Mouse (Mus musculus) CH12.LX (cell line): ENCODE measurements at regions not wholly inside any gene's neighbourhood (a gene's known extent, or its start where the extent isn't known, plus 50 kb on each side); places are given as distances from the start of the nearest gene placed in this dataset.
"Not testable (repeated sequence)": the region's sequence is repeated elsewhere in the genome, so short reads cannot be mapped to it uniquely, and the experiment has no call there.

Experiments used
- DNase-seq: peaks from one replicate; pipeline ENCODE4 v3.0.0-alpha.2; 2013; ENCODE audit errors: extremely low read depth
- H3K27ac ChIP-seq: 2 replicates; pipeline ENCODE4 v1.5.1; 2012; ENCODE audit warnings: low read depth, mild to moderate bottlenecking, control low read depth, moderate library complexity; ENCODE audit not compliant: insufficient read depth
- H3K27me3 ChIP-seq: replicated peaks from 2 replicates; pipeline ENCODE3; 2012; ENCODE audit warnings: inconsistent platforms
- H3K36me3 ChIP-seq, 2 experiments: replicated peaks in 1 of 2; 2 replicates each; pipeline versions ENCODE3 to v1.6.1; 2012; ENCODE audit warnings: inconsistent platforms in 1 of 2, low read length in 1 of 2, mild to moderate bottlenecking in 1 of 2, mixed read lengths in 1 of 2, moderate library complexity in 1 of 2; ENCODE audit not compliant: control insufficient read depth in 1 of 2, insufficient read depth in 1 of 2
- H3K4me1 ChIP-seq, 2 experiments: 2 replicates each; pipeline ENCODE4 v1.6.1; 2012; ENCODE audit warnings: inconsistent platforms in 1 of 2, moderate library complexity in 1 of 2; ENCODE audit not compliant: insufficient read depth in 2 of 2, control insufficient read depth in 1 of 2
- H3K4me2 ChIP-seq: 2 replicates; pipeline ENCODE4 v1.6.1; 2012; ENCODE audit warnings: low read depth, mild to moderate bottlenecking, control low read depth; ENCODE audit not compliant: poor library complexity, insufficient read depth, severe bottlenecking
- H3K4me3 ChIP-seq, 3 experiments: fragments of 150-350 bp in 1 of 3; sonication (generic) in 1 of 3; replicated peaks in 1 of 3; 2 replicates each; pipeline versions ENCODE3 to v1.5.1; 2011 to 2012; ENCODE audit warnings: low read depth in 2 of 3, low read length in 2 of 3, mild to moderate bottlenecking in 2 of 3, moderate library complexity in 2 of 3, control low read depth in 1 of 3, improper control_type of control experiment in 1 of 3, inconsistent platforms in 1 of 3, mixed read lengths in 1 of 3; ENCODE audit not compliant: poor library complexity in 1 of 3
- H3K79me2 ChIP-seq: replicated peaks from 2 replicates; pipeline ENCODE4 v1.6.1; 2012; ENCODE audit warnings: mild to moderate bottlenecking, moderate library complexity; ENCODE audit not compliant: control insufficient read depth, poor library complexity, insufficient read depth, severe bottlenecking; ENCODE audit errors: extremely low read depth
- H3K9ac ChIP-seq: 2 replicates; pipeline ENCODE4 v1.6.1; 2012; ENCODE audit warnings: low read depth, mild to moderate bottlenecking, control low read depth, moderate library complexity; ENCODE audit not compliant: insufficient read depth
- H3K9me3 ChIP-seq: replicated peaks from 2 replicates; pipeline ENCODE3; 2012; ENCODE audit warnings: low read length, inconsistent platforms, mixed read lengths
- CTCF ChIP-seq, 2 experiments: IDR thresholded peaks in 1 of 2; conservative IDR thresholded peaks in 1 of 2; 2 replicates each; pipeline ENCODE4 v1.5.1; 2011 to 2012; ENCODE audit warnings: low read depth in 2 of 2, low read length in 2 of 2, improper control_type of control experiment in 1 of 2, inconsistent platforms in 1 of 2, mild to moderate bottlenecking in 1 of 2, moderate library complexity in 1 of 2
- HCFC1 ChIP-seq: IDR thresholded peaks from 2 replicates; pipeline ENCODE4 v1.6.1; 2012; ENCODE audit warnings: low read depth, mild to moderate bottlenecking, inconsistent platforms, low read length, improper control_type of control experiment
- IRF4 ChIP-seq: IDR thresholded peaks from 2 replicates; pipeline ENCODE4 v1.6.1; 2014; ENCODE audit warnings: low read depth, mild to moderate bottlenecking, inconsistent platforms, low read length, improper control_type of control experiment
- JUN ChIP-seq: IDR thresholded peaks from 2 replicates; pipeline ENCODE4 v1.6.1; 2011; ENCODE audit warnings: low read depth, mild to moderate bottlenecking, low read length, improper control_type of control experiment, moderate library complexity; ENCODE audit not compliant: insufficient read depth
- MAFK ChIP-seq: IDR thresholded peaks from 2 replicates; pipeline ENCODE4 v1.6.1; 2011; ENCODE audit warnings: low read length, improper control_type of control experiment; ENCODE audit not compliant: insufficient replicate concordance
- MAZ ChIP-seq: IDR thresholded peaks from 2 replicates; pipeline ENCODE4 v1.6.1; 2012; ENCODE audit warnings: low read depth, mild to moderate bottlenecking, inconsistent platforms, low read length, improper control_type of control experiment, moderate library complexity
- MEF2A ChIP-seq: IDR thresholded peaks from 2 replicates; pipeline ENCODE4 v1.6.1; 2014; ENCODE audit warnings: low read depth, mild to moderate bottlenecking, inconsistent platforms, low read length, improper control_type of control experiment, borderline replicate concordance
- MXI1 ChIP-seq: IDR thresholded peaks from 2 replicates; pipeline ENCODE4 v1.6.1; 2011; ENCODE audit warnings: mild to moderate bottlenecking, low read depth, low read length, improper control_type of control experiment
- MYC ChIP-seq: IDR thresholded peaks from 2 replicates; pipeline ENCODE4 v1.6.1; 2011; ENCODE audit warnings: low read depth, mild to moderate bottlenecking, improper control_type of control experiment, low read length
- NRF1 ChIP-seq: IDR thresholded peaks from 2 replicates; pipeline ENCODE4 v1.6.1; 2014; ENCODE audit warnings: low read depth, mild to moderate bottlenecking, inconsistent platforms, low read length, improper control_type of control experiment, moderate library complexity
- PAX5 ChIP-seq: IDR thresholded peaks from 2 replicates; pipeline ENCODE4 v1.6.1; 2012; ENCODE audit warnings: low read length, inconsistent platforms, mixed read lengths
- POLR2A ChIP-seq: IDR thresholded peaks from 2 replicates; pipeline ENCODE4 v1.6.1; 2011; ENCODE audit warnings: low read depth, mild to moderate bottlenecking, improper control_type of control experiment, low read length
- POLR2AphosphoS2 ChIP-seq: IDR thresholded peaks from 2 replicates; pipeline ENCODE4 v1.6.1; 2011; ENCODE audit warnings: low read depth, low read length, improper control_type of control experiment
- RAD21 ChIP-seq: IDR thresholded peaks from 2 replicates; pipeline ENCODE4 v1.6.1; 2011; ENCODE audit warnings: low read depth, mild to moderate bottlenecking, low read length, improper control_type of control experiment, moderate library complexity
- SIN3A ChIP-seq: IDR thresholded peaks from 2 replicates; pipeline ENCODE4 v1.6.1; 2012; ENCODE audit warnings: low read length, improper control_type of control experiment, inconsistent platforms
- UBTF ChIP-seq: IDR thresholded peaks from 2 replicates; pipeline ENCODE4 v1.6.1; 2012; ENCODE audit warnings: low read depth, mild to moderate bottlenecking, inconsistent platforms, low read length, improper control_type of control experiment, moderate library complexity
- USF1 ChIP-seq: IDR thresholded peaks from 2 replicates; pipeline ENCODE4 v1.6.1; 2014; ENCODE audit warnings: low read depth, mild to moderate bottlenecking, inconsistent platforms, low read length, improper control_type of control experiment
- ZKSCAN1 ChIP-seq: IDR thresholded peaks from 2 replicates; pipeline ENCODE4 v1.6.1; 2012; ENCODE audit warnings: low read depth, inconsistent platforms, low read length, improper control_type of control experiment, borderline replicate concordance
- ZNF384 ChIP-seq: IDR thresholded peaks from 2 replicates; pipeline ENCODE4 v1.6.1; 2012; ENCODE audit warnings: low read depth, low read length, improper control_type of control experiment, inconsistent platforms
- dilution Hi-C: fragments of 300-500 bp; cut with MboI; formaldehyde crosslinking; loops from 2 replicates; pipeline ENCODE4 v1.14.3; 2020; ENCODE audit warnings: low sequenced_read_pairs; ENCODE audit not compliant: extremely low pct_unique_long_range_greater_than_20kb, extremely low pct_ligation_motif_present
- in situ Hi-C: fragments of 300-500 bp; cut with MboI; formaldehyde crosslinking; loops from 3 replicates; pipeline ENCODE4 v1.14.3; 2019; ENCODE audit warnings: low sequenced_read_pairs, low pct_ligation_motif_present, low pct_unique_long_range_greater_than_20kb, mixed read lengths

DNA sequence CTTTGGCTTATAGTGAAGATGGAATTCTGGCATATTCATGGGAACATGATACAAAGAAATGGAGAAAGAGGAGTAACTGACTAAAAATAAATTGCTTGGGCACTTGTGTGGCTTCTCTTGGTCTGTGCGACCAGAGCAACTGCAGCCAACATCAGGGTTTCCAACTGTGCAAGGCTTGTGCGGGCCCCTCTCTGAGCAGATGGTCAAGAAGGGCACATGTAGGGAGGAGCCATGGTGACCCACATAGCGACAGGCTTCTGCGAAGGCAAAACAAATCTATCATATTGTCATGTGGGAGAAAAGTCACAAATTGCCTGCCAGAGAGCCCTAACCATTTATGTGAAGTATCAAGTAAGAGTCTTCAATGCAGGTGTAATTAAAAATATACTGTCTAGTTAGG, 321.6 kb downstream of the Grxcr1 start:
- H3K4me2 ChIP-seq = no peak overlapping the region
- dilution Hi-C loops = no loop called here

DNA sequence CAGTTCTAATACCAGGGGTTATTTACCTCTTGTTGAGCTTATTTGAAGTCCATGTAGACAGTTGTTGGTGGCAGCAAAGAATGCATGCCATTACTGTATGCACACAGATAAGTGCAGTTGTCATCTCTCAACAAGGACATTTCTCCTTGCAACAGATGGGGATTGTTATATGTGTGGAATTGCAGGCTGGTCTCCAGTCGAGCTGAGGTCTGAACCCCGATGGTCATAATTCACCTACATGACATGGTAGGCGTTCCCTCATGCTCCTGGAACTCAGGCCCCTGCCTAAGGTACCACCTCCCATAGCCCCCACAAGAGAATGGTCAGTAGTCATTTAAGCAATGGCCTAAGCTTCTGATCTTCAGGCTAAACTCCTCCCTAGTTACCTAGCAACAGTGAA, 322.2 kb downstream of the Grxcr1 start:
- in situ Hi-C loops, H3K27me3 ChIP-seq, H3K9me3 ChIP-seq, H3K79me2 ChIP-seq, H3K27ac ChIP-seq, DNase-seq, H3K4me1 ChIP-seq, H3K36me3 ChIP-seq, dilution Hi-C loops, H3K9ac ChIP-seq, H3K4me3 ChIP-seq, H3K4me2 ChIP-seq: not testable (repeated sequence)

More for the DNA sequence above, 321.6 kb downstream of the Grxcr1 start:
- no peak for TF ChIP-seq RAD21
- TF ChIP-seq, all 38 proteins: peak for 0
- in situ Hi-C loops = no loop called here
- Histone ChIP-seq H3K27ac (no peak overlapping the region), H3K9ac (no peak overlapping the region), H3K9me3 (no peaks in the 10 kb centered on the region), H3K27me3 (no peaks in the 10 kb centered on the region), H3K36me3 (no peaks in the 10 kb centered on the region), H3K79me2 (no peaks in the 10 kb centered on the region), H3K4me1 (no peaks in the 10 kb centered on the region), H3K4me3 (no peak overlapping the region)
- DNase-seq = no peak

GRCm38 (mm10) chr5:68361581-68362211, 330.1 kb downstream of the Grxcr1 start:
- in situ Hi-C loops = no loop called here
- Histone ChIP-seq H3K36me3 (no peaks in the 10 kb centered on the region), H3K4me2 (no peak overlapping the region)

DNA sequence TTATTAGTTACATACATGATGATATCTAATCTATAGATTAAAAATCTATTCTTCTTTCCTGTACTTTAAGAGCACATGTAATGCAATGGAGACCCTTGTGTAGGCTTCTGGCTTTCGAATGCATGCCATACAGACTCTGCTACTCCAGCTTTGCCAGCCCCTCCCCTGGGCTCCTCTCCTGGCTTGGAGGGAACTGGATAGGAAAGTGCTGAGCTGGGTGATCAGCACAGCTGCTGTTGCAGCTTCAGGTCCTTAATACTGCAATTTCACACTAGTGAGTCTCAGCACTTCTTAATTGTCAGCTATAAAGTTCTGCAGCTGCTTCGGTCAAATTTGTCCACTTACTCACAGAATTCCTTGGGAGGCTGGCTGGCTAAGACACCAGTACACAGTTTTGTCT, 341.4 kb downstream of the Grxcr1 start:
- Histone ChIP-seq H3K4me2 (no peak overlapping the region), H3K36me3 (no peaks in the 10 kb centered on the region), H3K9ac (no peak overlapping the region), H3K4me1 (no peaks in the 10 kb centered on the region), H3K4me3 (no peak overlapping the region), H3K79me2 (no peaks in the 10 kb centered on the region), H3K27ac (no peak overlapping the region), H3K27me3 (no peaks in the 10 kb centered on the region), H3K9me3 (no peaks in the 10 kb centered on the region)
- DNase-seq = no peak
- in situ Hi-C loops = no loop called here
- TF ChIP-seq USF1 (no peak), POLR2A (no peak), IRF4 (no peak), SIN3A (no peak), UBTF (no peak), JUN (no peak), MYC (no peak), ZKSCAN1 (no peak), NRF1 (no peak), MEF2A (no peak), PAX5 (no peak), MXI1 (no peak), MAZ (no peak), POLR2AphosphoS2 (no peak)
- dilution Hi-C loops = no loop called here

More at GRCm38 (mm10) chr5:68361581-68362211, 330.1 kb downstream of the Grxcr1 start:
- no peak for DNase-seq
- Histone ChIP-seq H3K9ac (no peak overlapping the region), H3K9me3 (no peaks in the 10 kb centered on the region), H3K4me1 (no peaks in the 10 kb centered on the region), H3K4me3 (no peak overlapping the region), H3K27me3 (no peaks in the 10 kb centered on the region)
- dilution Hi-C loops = no loop called here
- TF ChIP-seq MAFK = no peak
- TF ChIP-seq RAD21 = no peak
- TF ChIP-seq CTCF (conservative IDR thresholded peaks at IDR 0.05 in 1 of 2, IDR thresholded peaks at IDR 0.05 in 1 of 2; ENCODE audit: low read depth in 2 of 2, low read length in 2 of 2) = no peak
- TF ChIP-seq ZNF384 = no peak
- TF ChIP-seq MXI1 = no peak
- no peak for TF ChIP-seq HCFC1
- TF ChIP-seq, all 38 proteins: peak for 0
- Histone ChIP-seq H3K79me2 (no peaks in the 10 kb centered on the region), H3K27ac (no peak overlapping the region)
